Mouse (Mus musculus): ENCODE measurements at regions not wholly inside any gene's neighbourhood (a gene's known extent, or its start where the extent isn't known, plus 50 kb on each side); places are given as distances from the start of the nearest gene placed in this dataset.

DNA sequence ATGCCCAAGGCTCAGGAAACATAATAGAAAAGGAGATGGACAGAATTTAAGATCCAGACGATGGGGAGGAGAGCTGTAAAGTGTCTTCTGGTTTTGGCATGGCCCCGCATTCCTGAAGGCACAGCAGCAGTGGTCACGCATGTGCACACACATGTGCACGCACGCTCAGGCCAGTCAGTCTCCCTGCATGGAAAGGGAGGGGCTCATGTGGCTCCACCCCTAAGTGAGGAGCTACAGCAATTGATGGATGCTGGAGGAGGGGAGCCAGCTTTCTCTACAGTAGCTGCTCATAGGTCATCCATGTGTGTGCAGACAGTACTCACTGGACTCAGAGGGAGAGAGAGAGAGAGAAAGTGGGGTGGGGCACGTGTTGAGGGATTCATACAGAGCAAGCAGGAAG is 56.6 kb upstream of the Plekha5 start:
- TF ChIP-seq CTCF (IDR thresholded peaks at IDR 0.05; ENCODE audit: low read depth) (no peak), EP300 (optimal IDR thresholded peaks at IDR 0.05) (no peak)

All from stomach, postnatal 0 days (tissue).